In the genomic region with DNA sequence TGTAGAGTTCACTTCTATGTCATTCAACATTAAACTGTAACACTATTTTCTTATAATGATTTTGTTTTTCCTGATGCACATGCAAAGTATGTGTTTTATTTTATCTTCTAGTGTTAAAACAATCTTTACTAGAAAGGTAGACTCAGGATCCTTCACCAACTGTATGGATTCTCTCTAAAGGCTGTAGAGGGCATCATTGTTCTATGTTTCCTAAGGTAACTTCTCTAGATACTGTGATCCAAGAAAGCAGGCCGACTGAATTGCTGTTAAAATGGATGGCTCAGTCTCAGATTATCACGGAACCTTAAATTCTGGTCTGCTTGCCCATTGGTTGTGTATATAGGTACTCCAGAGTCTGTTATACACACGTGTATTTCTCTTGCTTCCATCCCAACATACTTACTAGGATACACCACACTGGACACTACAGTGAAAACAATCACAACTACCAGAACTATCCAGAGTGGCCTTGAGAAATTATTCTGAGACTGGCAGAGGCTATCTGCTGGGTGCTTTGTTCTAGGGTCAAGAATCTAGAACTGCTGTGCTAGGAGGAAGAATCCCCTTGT, we compare ENCODE assay signal across 10 mouse cellular contexts. TPM values are rescaled to one million over a fixed set of nuclear protein-coding genes. Genes with fewer than 3 reads are reported as not detected.
A peak's percentile ranks its signal among the peaks of the same experiment; 100 is the strongest.
DNase-seq lines count a peak whose midpoint lies in the region; ATAC-seq and TF ChIP-seq lines count a peak whose summit lies in the region.
"Had no signal": no experiment of that assay in that cellular context is flagged by ENCODE, and none has a peak within 500 bp of the region (broad histone marks: within the 10 kb centered on the region; RNA-seq: fewer than 3 reads in every experiment).

No protein-coding gene starts in this region.

- TF ChIP-seq POLR2A in cerebellum, adult 2 months (IDR thresholded peaks at IDR 0.05; ENCODE audit: borderline replicate concordance, insufficient read depth, low read length): no peak

- peak; percentile 71; the same call in 1 of the 2 replicates for ATAC-seq in limb, embryonic 13.5 days (ENCODE audit: low FRiP score, low read depth)
- ATAC-seq in forebrain, embryonic 12.5 days (ENCODE audit: low FRiP score): 0 out of 2 replicates have a peak, but pooled peaks have one; percentile 43
- ATAC-seq in midbrain, postnatal 0 days (ENCODE audit: low FRiP score): peak; percentile 74; the same call in 1 of the 2 replicates

- no peaks in the 10 kb centered on the region for H3K36me3 ChIP-seq in limb, embryonic 13.5 days
- H3K36me3 ChIP-seq in limb, embryonic 10.5 days: no peaks in the 10 kb centered on the region
- no peaks in the 10 kb centered on the region for H3K36me3 ChIP-seq in forebrain, embryonic 12.5 days (replicated peaks)
- H3K36me3 ChIP-seq in midbrain, postnatal 0 days (ENCODE audit: insufficient read depth, low read length): no peaks in the 10 kb centered on the region
- H3K36me3 ChIP-seq: embryonic facial prominence, embryonic 12.5 days had no signal

- no peaks in the 10 kb centered on the region for H3K4me1 ChIP-seq in cerebellum, adult 2 months (ENCODE audit: control insufficient read depth, insufficient read depth, low read length)
- peaks cover 5% of the 10 kb centered on the region; the same call in 1 of the 2 replicates for H3K4me1 ChIP-seq in limb, embryonic 13.5 days
- H3K4me1 ChIP-seq in limb, embryonic 10.5 days: peaks cover 1% of the 10 kb centered on the region
- peaks cover 19% of the 10 kb centered on the region for H3K4me1 ChIP-seq in forebrain, embryonic 12.5 days
- H3K4me1 ChIP-seq in midbrain, postnatal 0 days (ENCODE audit: insufficient read depth, low read length): no peaks in the 10 kb centered on the region

- TF ChIP-seq CTCF in cerebellum, adult 2 months (IDR thresholded peaks at IDR 0.05; ENCODE audit: borderline replicate concordance, insufficient read depth, low read depth, low read length): peak; percentile 42; the same call in 1 of the 2 replicates
- peak; percentile 81 for TF ChIP-seq CTCF in midbrain, postnatal 0 days (IDR thresholded peaks at IDR 0.05)

- H3K4me3 ChIP-seq in cerebellum, adult 2 months (replicated peaks; ENCODE audit: insufficient read depth, low read depth, low read length): no peak overlapping the region
- H3K4me3 ChIP-seq in limb, embryonic 13.5 days: no peak overlapping the region
- H3K4me3 ChIP-seq in limb, embryonic 10.5 days: no peak overlapping the region
- H3K4me3 ChIP-seq in forebrain, embryonic 12.5 days (replicated peaks): no peak overlapping the region
- no peak overlapping the region for H3K4me3 ChIP-seq in midbrain, postnatal 0 days (ENCODE audit: low read depth, low read length)
- H3K4me3 ChIP-seq: embryonic facial prominence, embryonic 12.5 days; myocyte had no signal

- no peak overlapping the region for H3K4me2 ChIP-seq in limb, embryonic 13.5 days (replicated peaks)
- no peak overlapping the region for H3K4me2 ChIP-seq in forebrain, embryonic 12.5 days
- no peak overlapping the region for H3K4me2 ChIP-seq in midbrain, postnatal 0 days (ENCODE audit: low read depth, low read length, poor library complexity, severe bottlenecking)
- H3K4me2 ChIP-seq: embryonic facial prominence, embryonic 12.5 days had no signal

- H3K9ac ChIP-seq in limb, embryonic 13.5 days: no peak overlapping the region
- H3K9ac ChIP-seq in forebrain, embryonic 12.5 days: no peak overlapping the region
- H3K9ac ChIP-seq in midbrain, postnatal 0 days (replicated peaks; ENCODE audit: low read length, poor library complexity, severe bottlenecking): no peak overlapping the region
- H3K9ac ChIP-seq: embryonic facial prominence, embryonic 12.5 days had no signal

- no peaks in the 10 kb centered on the region for H3K27me3 ChIP-seq in cerebellum, adult 2 months (ENCODE audit: control insufficient read depth, insufficient read depth, low read length)
- no peaks in the 10 kb centered on the region for H3K27me3 ChIP-seq in limb, embryonic 13.5 days
- no peaks in the 10 kb centered on the region for H3K27me3 ChIP-seq in limb, embryonic 10.5 days (ENCODE audit: low read depth, poor library complexity, severe bottlenecking)
- no peaks in the 10 kb centered on the region for H3K27me3 ChIP-seq in forebrain, embryonic 12.5 days
- H3K27me3 ChIP-seq in midbrain, postnatal 0 days (ENCODE audit: insufficient read depth, low read length): no peaks in the 10 kb centered on the region
- H3K27me3 ChIP-seq: embryonic facial prominence, embryonic 12.5 days had no signal

- WGBS in cerebellum, adult 2 months: 28% methylated on average over 3 of the region's 3 CpGs
- WGBS in limb, embryonic 13.5 days: 54% methylated on average over 3 of the region's 3 CpGs
- 74% methylated on average over 3 of the region's 3 CpGs for WGBS in limb, embryonic 10.5 days
- WGBS in forebrain, embryonic 12.5 days: 59% methylated on average over 3 of the region's 3 CpGs
- 32% methylated on average over 3 of the region's 3 CpGs for WGBS in midbrain, postnatal 0 days

- no peak for DNase-seq in cerebellum, adult 2 months
- DNase-seq in cerebellum, adult 9-11 months: no peak
- no peak for DNase-seq in limb, embryonic 10.5 days (ENCODE audit: low spot score)
- peak; percentile 90 for DNase-seq in midbrain, postnatal 0 days (ENCODE audit: low spot score)
- DNase-seq in testis, postnatal 14 days (ENCODE audit: low spot score): no peak
- DNase-seq in layer of hippocampus, postnatal 36 days: no peak

- H3K27ac ChIP-seq in cerebellum, adult 2 months (ENCODE audit: insufficient read depth, low read length): no peak overlapping the region
- no peak overlapping the region for H3K27ac ChIP-seq in limb, embryonic 13.5 days
- H3K27ac ChIP-seq in limb, embryonic 10.5 days: no peak overlapping the region
- no peak overlapping the region for H3K27ac ChIP-seq in forebrain, embryonic 12.5 days
- H3K27ac ChIP-seq in midbrain, postnatal 0 days (ENCODE audit: low read depth, low read length): no peak overlapping the region
- H3K27ac ChIP-seq: embryonic facial prominence, embryonic 12.5 days had no signal

- H3K9me3 ChIP-seq in limb, embryonic 13.5 days: no peaks in the 10 kb centered on the region
- no peaks in the 10 kb centered on the region for H3K9me3 ChIP-seq in limb, embryonic 10.5 days (replicated peaks)
- no peaks in the 10 kb centered on the region for H3K9me3 ChIP-seq in forebrain, embryonic 12.5 days
- no peaks in the 10 kb centered on the region for H3K9me3 ChIP-seq in midbrain, postnatal 0 days (ENCODE audit: low read length)
- H3K9me3 ChIP-seq: embryonic facial prominence, embryonic 12.5 days had no signal

RNA-seq across cellular contexts. Expression of gene AL731706.1, which starts 23.2 kb away (rescaled TPM):
- 32.4 and 40.2 TPM in 2 replicates for polyA plus RNA-seq in cerebellum, adult 2 months (2012; rRNA removed)
- 31.1 and 33.7 TPM in 2 replicates for polyA plus RNA-seq in limb, embryonic 13.5 days (2015; fragmentation: Nextera tagmentation; extraction: Ambion mirVana)
- 18.9 and 21.7 TPM in 2 replicates for polyA plus RNA-seq in limb, embryonic 10.5 days (2016; fragmentation: Nextera tagmentation; extraction: Ambion mirVana)
- 23.3 and 25.8 TPM in 2 replicates for polyA plus RNA-seq in forebrain, embryonic 12.5 days (2016; fragmentation: Nextera tagmentation; extraction: Ambion mirVana)
- 3.3 TPM in 1 of 2 replicates, not detected in the other for total RNA-seq in midbrain, postnatal 0 days (2014; rRNA removed)
- polyA plus RNA-seq in midbrain, postnatal 0 days (2015; fragmentation: Nextera tagmentation; extraction: Ambion mirVana): 12.6 and 13.0 TPM in 2 replicates
- total RNA-seq in layer of hippocampus, postnatal 36 days (2021): 10 to 100 TPM; 17.3 to 18.3 TPM

RNA-seq across cellular contexts. Expression of gene Mkks, which starts 23.2 kb away (rescaled TPM):
- polyA plus RNA-seq in cerebellum, adult 2 months (2012; rRNA removed): 11.7 and 12.2 TPM in 2 replicates
- polyA plus RNA-seq in limb, embryonic 13.5 days (2015; fragmentation: Nextera tagmentation; extraction: Ambion mirVana): 13.8 and 15.5 TPM in 2 replicates
- 11.8 and 12.4 TPM in 2 replicates for polyA plus RNA-seq in limb, embryonic 10.5 days (2016; fragmentation: Nextera tagmentation; extraction: Ambion mirVana)
- polyA plus RNA-seq in forebrain, embryonic 12.5 days (2016; fragmentation: Nextera tagmentation; extraction: Ambion mirVana): 10.6 and 12.7 TPM in 2 replicates
- total RNA-seq in midbrain, postnatal 0 days (2014; rRNA removed): 6.9 and 13.6 TPM in 2 replicates
- polyA plus RNA-seq in midbrain, postnatal 0 days (2015; fragmentation: Nextera tagmentation; extraction: Ambion mirVana): 6.4 and 6.7 TPM in 2 replicates
- 10 to 100 TPM; 25.7 to 28.5 TPM for total RNA-seq in layer of hippocampus, postnatal 36 days (2021)

RNA-seq across cellular contexts. Expression of gene Slx4ip, which starts 23.4 kb away (rescaled TPM):
- polyA plus RNA-seq in cerebellum, adult 2 months (2012; rRNA removed): 2.5 and 3.0 TPM in 2 replicates
- polyA plus RNA-seq in limb, embryonic 13.5 days (2015; fragmentation: Nextera tagmentation; extraction: Ambion mirVana): 7.6 and 9.2 TPM in 2 replicates
- 6.1 and 7.4 TPM in 2 replicates for polyA plus RNA-seq in limb, embryonic 10.5 days (2016; fragmentation: Nextera tagmentation; extraction: Ambion mirVana)
- polyA plus RNA-seq in forebrain, embryonic 12.5 days (2016; fragmentation: Nextera tagmentation; extraction: Ambion mirVana): 11.6 and 12.1 TPM in 2 replicates
- 9.7 TPM in 2 replicates for total RNA-seq in midbrain, postnatal 0 days (2014; rRNA removed)
- 7.0 and 8.5 TPM in 2 replicates for polyA plus RNA-seq in midbrain, postnatal 0 days (2015; fragmentation: Nextera tagmentation; extraction: Ambion mirVana)
- 1 to 10 TPM; 7.9 to 8.2 TPM for total RNA-seq in layer of hippocampus, postnatal 36 days (2021)

RNA-seq across cellular contexts. Expression of gene AL731706.2, which starts 28.9 kb away (rescaled TPM):
- polyA plus RNA-seq in cerebellum, adult 2 months (2012; rRNA removed): 41.4 TPM in 1 of 2 replicates, not detected in the other
- polyA plus RNA-seq in limb, embryonic 13.5 days (2015; fragmentation: Nextera tagmentation; extraction: Ambion mirVana): 32.4 and 39.0 TPM in 2 replicates
- 40.4 and 46.1 TPM in 2 replicates for polyA plus RNA-seq in limb, embryonic 10.5 days (2016; fragmentation: Nextera tagmentation; extraction: Ambion mirVana)
- 17.2 and 24.3 TPM in 2 replicates for polyA plus RNA-seq in forebrain, embryonic 12.5 days (2016; fragmentation: Nextera tagmentation; extraction: Ambion mirVana)
- not detected in 2 replicates for total RNA-seq in midbrain, postnatal 0 days (2014; rRNA removed)
- polyA plus RNA-seq in midbrain, postnatal 0 days (2015; fragmentation: Nextera tagmentation; extraction: Ambion mirVana): 4.3 and 7.9 TPM in 2 replicates
- total RNA-seq in layer of hippocampus, postnatal 36 days (2021): 10 to 100 TPM; 17.3 to 29.0 TPM
